Mouse (Mus musculus): ENCODE measurements around the gene Ptcd3.
"Not testable (repeated sequence)": the region's sequence is repeated elsewhere in the genome, so short reads cannot be mapped to it uniquely, and the experiment has no call there.

Ptcd3 gene

GRCm38 (mm10) chr6:71908481-71909381 lies at the start of gene Ptcd3, which contains the start of gene Polr1a:
Gene Ptcd3, minus strand, starts transcription at chr6:71908750.
Gene Polr1a, plus strand, starts transcription at chr6:71909053.
- DNase-seq (ENCODE audit: low read depth), result peak; percentile 92

- DNase-seq (ENCODE audit: low read depth), result no peak
Observed at GRCm38 (mm10) chr6:71951192-71951591, 42.6 kb upstream of the Ptcd3 start.

- no peak for DNase-seq (ENCODE audit: low read depth)
Observed at GRCm38 (mm10) chr6:71950592-71950991, 42.0 kb upstream of the Ptcd3 start.

GRCm38 (mm10) chr6:71949721-71950120 lies 41.2 kb upstream of the Ptcd3 start:
- DNase-seq (ENCODE audit: low read depth), result no peak

GRCm38 (mm10) chr6:71946121-71946520 lies 37.6 kb upstream of the Ptcd3 start:
- DNase-seq (ENCODE audit: low read depth), result no peak

GRCm38 (mm10) chr6:71945101-71945500 lies 36.6 kb upstream of the Ptcd3 start:
- no peak for DNase-seq (ENCODE audit: low read depth)

GRCm38 (mm10) chr6:71940912-71941311 lies 32.4 kb upstream of the Ptcd3 start:
- DNase-seq (ENCODE audit: low read depth), result no peak

GRCm38 (mm10) chr6:71935737-71936136 lies 27.2 kb upstream of the Ptcd3 start:
- no peak for DNase-seq (ENCODE audit: low read depth)

- DNase-seq (ENCODE audit: low read depth), result no peak
Observed at GRCm38 (mm10) chr6:71934081-71934556, 25.6 kb upstream of the Ptcd3 start.

GRCm38 (mm10) chr6:71932347-71932746 lies 23.8 kb upstream of the Ptcd3 start:
- DNase-seq (ENCODE audit: low read depth), result no peak

GRCm38 (mm10) chr6:71930830-71931437 lies 22.4 kb upstream of the Ptcd3 start:
- no peak for DNase-seq (ENCODE audit: low read depth)

- DNase-seq (ENCODE audit: low read depth), result no peak
Observed at GRCm38 (mm10) chr6:71930053-71930452, 21.5 kb upstream of the Ptcd3 start.

GRCm38 (mm10) chr6:71927911-71928310 lies 19.4 kb upstream of the Ptcd3 start:
- no peak for DNase-seq (ENCODE audit: low read depth)

GRCm38 (mm10) chr6:71925233-71925632 lies 16.7 kb upstream of the Ptcd3 start:
- not testable (repeated sequence) for DNase-seq (ENCODE audit: low read depth)

- DNase-seq (ENCODE audit: low read depth), result no peak
Observed at GRCm38 (mm10) chr6:71920752-71921151, 12.2 kb upstream of the Ptcd3 start.

GRCm38 (mm10) chr6:71911686-71912450 lies 3.3 kb upstream of the Ptcd3 start:
- no peak for DNase-seq (ENCODE audit: low read depth)

GRCm38 (mm10) chr6:71909840-71910239 lies 1.3 kb upstream of the Ptcd3 start:
- no peak for DNase-seq (ENCODE audit: low read depth)

- no peak for DNase-seq (ENCODE audit: low read depth)
Observed at GRCm38 (mm10) chr6:71909384-71909783, 834 bp upstream of the Ptcd3 start.

GRCm38 (mm10) chr6:71907702-71908235 lies 781 bp downstream of the Ptcd3 start:
- DNase-seq (ENCODE audit: low read depth), result no peak

GRCm38 (mm10) chr6:71893263-71893662 lies 15.3 kb downstream of the Ptcd3 start:
- no peak for DNase-seq (ENCODE audit: low read depth)

- DNase-seq (ENCODE audit: low read depth), result no peak
Observed at GRCm38 (mm10) chr6:71877965-71878760, 30.4 kb downstream of the Ptcd3 start.
